Mouse (Mus musculus) kidney, embryonic 16.5 days (tissue): ENCODE results near the gene Rnf216. TPM values are rescaled to one million over a fixed set of nuclear protein-coding genes. Genes with fewer than 3 reads are reported as not detected.
"Not testable (repeated sequence)": the region's sequence is repeated elsewhere in the genome, so short reads cannot be mapped to it uniquely, and the experiment has no call there.

ENCODE experiments used
- ATAC-seq: fragments of 200-750 bp; cut with Nextera tagmentation; 2 replicates; pipeline ENCODE4 v1.8.0; 2017; ENCODE audit warnings: moderate TSS enrichment; ENCODE audit not compliant: low FRiP score, low TSS enrichment
- H3K27ac ChIP-seq: fragments of 300-500 bp; sonication (generic); 2 replicates; pipeline ENCODE4 v1.5.1; 2014; ENCODE audit warnings: low read length
- H3K27me3 ChIP-seq: fragments of 300-500 bp; sonication (generic); 2 replicates; pipeline ENCODE4 v1.6.1; 2014; ENCODE audit warnings: low read length, control low read depth, mixed read lengths; ENCODE audit not compliant: insufficient read depth
- H3K36me3 ChIP-seq: fragments of 300-500 bp; sonication (generic); 2 replicates; pipeline ENCODE4 v1.6.1; 2014; ENCODE audit warnings: low read length, control low read depth, mixed read lengths; ENCODE audit not compliant: insufficient read depth
- H3K4me1 ChIP-seq: fragments of 300-500 bp; sonication (generic); 2 replicates; pipeline ENCODE4 v1.6.1; 2014; ENCODE audit warnings: low read length, control low read depth, mixed read lengths; ENCODE audit not compliant: insufficient read depth
- H3K4me2 ChIP-seq: fragments of 300-500 bp; sonication (generic); replicated peaks from 2 replicates; pipeline ENCODE4 v1.6.1; 2014; ENCODE audit warnings: low read depth, low read length
- H3K4me3 ChIP-seq: fragments of 300-500 bp; sonication (generic); 2 replicates; pipeline ENCODE4 v1.5.1; 2014; ENCODE audit warnings: mild to moderate bottlenecking, low read length
- H3K9ac ChIP-seq: fragments of 300-500 bp; sonication (generic); replicated peaks from 2 replicates; pipeline ENCODE4 v1.6.1; 2014; ENCODE audit warnings: low read length
- H3K9me3 ChIP-seq: fragments of 300-500 bp; sonication (generic); 2 replicates; pipeline ENCODE4 v1.6.1; 2016; ENCODE audit warnings: low read length, control low read depth
- WGBS: fragments of 180-500 bp; shearing (Covaris S2); extraction: QIAGEN DNeasy Blood & Tissue Kit; methylation state at CpG from one replicate; pipeline ENCODE4 v1.1.7; 2014; 5-methylcytosine and 5-hydroxymethylcytosine counted together
- polyA plus RNA-seq: library from polyadenylated mRNA; unstranded; fragments of >200 nt; fragmentation: Nextera tagmentation; extraction: Ambion mirVana; gene quantifications from 2 replicates; pipeline ENCODE4 v1.2.1, GENCODE M21; 2015

The Rnf216 gene
- polyA plus RNA-seq, 1 experiment from 2014 or later, result 39.4 TPM

GRCm38 (mm10) chr5:143134216-143135010 lies 21.6 kb upstream of the Rnf216 start:
- H3K4me1 ChIP-seq, H3K36me3 ChIP-seq, ATAC-seq, H3K4me3 ChIP-seq, H3K9ac ChIP-seq, H3K27ac ChIP-seq, H3K9me3 ChIP-seq, H3K27me3 ChIP-seq, H3K4me2 ChIP-seq: not testable (repeated sequence)
- WGBS, result 78% methylated on average over 3 of the region's 6 CpGs

DNA sequence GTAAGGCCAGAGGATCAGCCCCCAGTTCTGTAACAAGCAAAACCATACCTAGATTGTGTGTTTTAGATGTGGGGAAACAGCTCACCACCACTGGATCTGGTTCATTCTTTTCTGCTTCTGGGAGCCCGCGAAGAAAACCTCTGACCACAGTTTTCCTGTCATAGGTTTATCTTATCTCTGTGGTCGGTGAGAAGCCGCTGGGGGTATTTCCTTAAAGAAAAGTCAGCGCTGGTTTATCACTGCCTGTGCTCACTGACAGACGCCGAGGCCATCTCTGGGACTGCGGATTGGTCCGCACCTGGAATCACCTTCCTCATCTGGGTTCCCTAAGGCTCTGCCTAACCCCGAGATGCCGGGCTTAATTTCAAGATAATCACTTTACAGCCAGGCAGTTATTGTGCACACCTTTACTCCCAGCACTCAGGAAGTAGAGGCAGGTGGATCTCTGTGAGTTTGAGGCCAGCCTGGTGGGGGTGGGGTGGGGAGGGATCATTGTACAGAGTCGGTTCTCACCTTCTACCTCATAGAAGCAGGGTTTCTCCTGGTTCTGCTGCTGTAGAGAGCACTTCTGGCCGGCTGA lies 20.2 kb upstream of the Rnf216 start:
- Histone ChIP-seq H3K4me3 (no peak overlapping the region), H3K27ac (no peak overlapping the region), H3K27me3 (no peaks in the 10 kb centered on the region), H3K36me3 (no peaks in the 10 kb centered on the region), H3K4me1 (no peaks in the 10 kb centered on the region), H3K9ac (no peak overlapping the region), H3K4me2 (no peak overlapping the region), H3K9me3 (peaks cover 2% of the 10 kb centered on the region; the same call in 1 of the 2 replicates)
- no peak for ATAC-seq
- 81% methylated on average over 13 of the region's 13 CpGs for WGBS

GRCm38 (mm10) chr5:143130342-143130741 lies 17.5 kb upstream of the Rnf216 start:
- Histone ChIP-seq H3K4me2 (no peak overlapping the region), H3K4me3 (no peak overlapping the region), H3K4me1 (no peaks in the 10 kb centered on the region), H3K27me3 (no peaks in the 10 kb centered on the region), H3K9me3 (peaks cover 2% of the 10 kb centered on the region; the same call in 1 of the 2 replicates), H3K9ac (no peak overlapping the region), H3K36me3 (no peaks in the 10 kb centered on the region), H3K27ac (no peak overlapping the region)
- WGBS, result 91% methylated on average over 7 of the region's 7 CpGs
- ATAC-seq, result no peak

GRCm38 (mm10) chr5:143129101-143129500 lies 16.3 kb upstream of the Rnf216 start:
- H3K4me1 ChIP-seq, result no peaks in the 10 kb centered on the region
- no peaks in the 10 kb centered on the region for H3K27me3 ChIP-seq
- H3K27ac ChIP-seq, result no peak overlapping the region
- H3K9me3 ChIP-seq, result peaks cover 2% of the 10 kb centered on the region; the same call in 1 of the 2 replicates
- H3K4me2 ChIP-seq, result no peak overlapping the region
- ATAC-seq, result no peak
- H3K9ac ChIP-seq, result no peak overlapping the region
- H3K36me3 ChIP-seq, result no peaks in the 10 kb centered on the region
- H3K4me3 ChIP-seq, result no peak overlapping the region
- 90% methylated on average over 16 of the region's 16 CpGs for WGBS

- WGBS, result 82% methylated on average over 8 of the region's 8 CpGs
Measured at GRCm38 (mm10) chr5:143127837-143128236, 15.0 kb upstream of the Rnf216 start.

GRCm38 (mm10) chr5:143126908-143127307 lies 14.1 kb upstream of the Rnf216 start:
- Histone ChIP-seq H3K4me1 (no peaks in the 10 kb centered on the region), H3K4me3 (no peak overlapping the region), H3K27me3 (no peaks in the 10 kb centered on the region), H3K27ac (no peak overlapping the region), H3K9ac (no peak overlapping the region), H3K4me2 (no peak overlapping the region), H3K9me3 (peaks cover 2% of the 10 kb centered on the region; the same call in 1 of the 2 replicates), H3K36me3 (no peaks in the 10 kb centered on the region)
- ATAC-seq, result no peak
- 65% methylated on average over 4 of the region's 4 CpGs for WGBS

More at GRCm38 (mm10) chr5:143127837-143128236, 15.0 kb upstream of the Rnf216 start:
- Histone ChIP-seq H3K9me3 (peaks cover 2% of the 10 kb centered on the region; the same call in 1 of the 2 replicates), H3K4me2 (no peak overlapping the region), H3K4me1 (no peaks in the 10 kb centered on the region), H3K4me3 (no peak overlapping the region), H3K9ac (no peak overlapping the region), H3K27ac (no peak overlapping the region), H3K36me3 (no peaks in the 10 kb centered on the region), H3K27me3 (no peaks in the 10 kb centered on the region)
- ATAC-seq, result no peak

DNA sequence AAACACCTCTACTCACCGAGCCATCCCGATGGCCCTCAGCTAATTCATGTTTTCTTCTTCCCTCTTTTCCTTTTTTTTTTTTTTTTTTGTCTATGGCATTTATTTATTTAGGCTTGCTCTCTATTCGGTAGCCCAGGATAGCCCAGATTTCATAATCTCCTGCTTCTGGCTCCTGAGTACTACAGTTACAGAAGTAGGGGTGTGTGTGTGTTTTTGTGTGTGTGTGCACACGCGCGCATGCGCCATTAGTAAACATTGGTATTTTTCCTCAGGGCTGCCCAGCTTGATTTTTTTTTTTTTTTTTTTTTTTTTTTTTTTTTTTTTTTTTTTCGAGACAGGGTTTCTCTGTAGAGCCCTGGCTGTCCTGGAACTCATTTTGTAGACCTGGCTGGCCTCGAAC lies 13.3 kb upstream of the Rnf216 start:
- 88% methylated on average over 9 of the region's 9 CpGs for WGBS
- no peak for ATAC-seq
- H3K4me1 ChIP-seq, result no peaks in the 10 kb centered on the region
- H3K4me2 ChIP-seq, result no peak overlapping the region
- H3K9me3 ChIP-seq, result peaks cover 2% of the 10 kb centered on the region; the same call in 1 of the 2 replicates
- H3K27ac ChIP-seq, result no peak overlapping the region
- no peaks in the 10 kb centered on the region for H3K27me3 ChIP-seq
- H3K4me3 ChIP-seq, result no peak overlapping the region
- no peaks in the 10 kb centered on the region for H3K36me3 ChIP-seq
- H3K9ac ChIP-seq, result no peak overlapping the region

GRCm38 (mm10) chr5:143125601-143126000 lies 12.8 kb upstream of the Rnf216 start:
- peaks cover 2% of the 10 kb centered on the region; the same call in 1 of the 2 replicates for H3K9me3 ChIP-seq
- H3K4me3 ChIP-seq, result no peak overlapping the region
- no peak overlapping the region for H3K9ac ChIP-seq
- 74% methylated on average over 7 of the region's 7 CpGs for WGBS
- no peaks in the 10 kb centered on the region for H3K36me3 ChIP-seq
- no peak overlapping the region for H3K4me2 ChIP-seq
- H3K27ac ChIP-seq, result no peak overlapping the region
- no peak for ATAC-seq
- H3K27me3 ChIP-seq, result no peaks in the 10 kb centered on the region
- no peaks in the 10 kb centered on the region for H3K4me1 ChIP-seq

- peaks cover 2% of the 10 kb centered on the region; the same call in 1 of the 2 replicates for H3K9me3 ChIP-seq
- ATAC-seq, result no peak
- no peak overlapping the region for H3K9ac ChIP-seq
- H3K4me2 ChIP-seq, result no peak overlapping the region
- WGBS, result 84% methylated on average over 4 of the region's 4 CpGs
- H3K27me3 ChIP-seq, result no peaks in the 10 kb centered on the region
- H3K27ac ChIP-seq, result no peak overlapping the region
- H3K4me1 ChIP-seq, result no peaks in the 10 kb centered on the region
- no peak overlapping the region for H3K4me3 ChIP-seq
- H3K36me3 ChIP-seq, result no peaks in the 10 kb centered on the region
Measured at GRCm38 (mm10) chr5:143124805-143125378, 12.1 kb upstream of the Rnf216 start.

GRCm38 (mm10) chr5:143122673-143123072 lies 9.9 kb upstream of the Rnf216 start:
- no peaks in the 10 kb centered on the region for H3K27me3 ChIP-seq
- H3K9ac ChIP-seq, result no peak overlapping the region
- H3K4me3 ChIP-seq, result no peak overlapping the region
- WGBS, result 30% methylated on average over 1 of the region's 1 CpGs
- ATAC-seq, result no peak
- H3K4me1 ChIP-seq, result no peaks in the 10 kb centered on the region
- H3K27ac ChIP-seq, result no peak overlapping the region
- H3K9me3 ChIP-seq, result no peaks in the 10 kb centered on the region
- no peak overlapping the region for H3K4me2 ChIP-seq
- no peaks in the 10 kb centered on the region for H3K36me3 ChIP-seq
